Mouse (Mus musculus): ENCODE measurements around the gene Abr. TPM values are rescaled to one million over a fixed set of nuclear protein-coding genes. Genes with fewer than 3 reads are reported as not detected.

Abr gene
- total and polyA plus RNA-seq, 2 experiments from 2014 or later: 102 to 243 TPM

- ATAC-seq (ENCODE audit: low FRiP score) (no peak), DNase-seq (ENCODE audit: low spot score) (no peak)
- no peaks in the 10 kb centered on the region for H3K36me3 ChIP-seq (ENCODE audit: insufficient read depth, low read length)
- H3K4me3 ChIP-seq (ENCODE audit: low read depth, low read length): no peak overlapping the region
- WGBS: 73% methylated on average over 5 of the region's 5 CpGs
- no peaks in the 10 kb centered on the region for H3K27me3 ChIP-seq (ENCODE audit: insufficient read depth, low read length)
- no peaks in the 10 kb centered on the region for H3K4me1 ChIP-seq (ENCODE audit: insufficient read depth, low read length)
- no peaks in the 10 kb centered on the region for H3K9me3 ChIP-seq (ENCODE audit: low read length)
- TF ChIP-seq CTCF (IDR thresholded peaks at IDR 0.05): no peak
- H3K4me2 ChIP-seq (ENCODE audit: low read depth, low read length, poor library complexity, severe bottlenecking): no peak overlapping the region
- H3K9ac ChIP-seq (replicated peaks; ENCODE audit: low read length, poor library complexity, severe bottlenecking): no peak overlapping the region
- no peak overlapping the region for H3K27ac ChIP-seq (ENCODE audit: low read depth, low read length)
Observed at GRCm38 (mm10) chr11:76598757-76599156, 23.4 kb downstream of the Abr start.

DNA sequence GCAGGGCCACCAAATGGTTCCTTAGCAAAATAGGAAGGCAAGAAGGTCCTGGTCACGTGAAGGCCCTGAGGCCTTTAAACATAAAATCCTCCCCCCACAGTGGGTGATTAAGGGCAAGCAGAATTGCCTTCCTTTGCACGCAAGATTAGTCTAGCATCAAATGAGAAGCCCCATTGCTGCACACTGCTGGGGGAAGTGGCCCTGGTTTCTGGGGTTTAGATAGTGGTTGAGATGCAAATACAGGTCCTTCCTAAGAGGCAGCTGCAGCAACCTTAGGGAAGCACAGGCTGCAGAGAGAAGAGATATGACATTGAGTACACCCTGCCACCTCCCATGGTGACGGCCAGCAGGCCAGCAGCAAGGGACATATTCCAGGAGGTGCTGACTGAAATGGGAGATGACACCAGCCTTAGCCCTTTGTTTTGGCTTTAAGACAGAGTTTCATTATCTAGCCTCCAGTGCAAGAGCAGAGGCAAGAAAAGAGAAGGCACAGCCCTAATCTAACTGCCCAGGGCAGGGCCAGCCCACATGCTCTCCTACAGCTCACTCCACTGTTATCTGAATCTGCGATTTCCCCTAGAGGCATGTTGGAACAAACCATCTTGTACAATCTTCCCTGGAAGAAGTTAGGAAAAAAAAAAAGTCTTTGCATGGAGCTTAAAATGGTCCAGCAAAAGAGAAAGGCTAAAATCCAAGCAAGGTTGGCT is 28.3 kb downstream of the Abr start:
- no peak overlapping the region for H3K9ac ChIP-seq (replicated peaks; ENCODE audit: low read length, poor library complexity, severe bottlenecking)
- H3K27ac ChIP-seq (ENCODE audit: low read depth, low read length): no peak overlapping the region
- H3K36me3 ChIP-seq (ENCODE audit: insufficient read depth, low read length): no peaks in the 10 kb centered on the region
- TF ChIP-seq CTCF (IDR thresholded peaks at IDR 0.05): no peak
- H3K4me2 ChIP-seq (ENCODE audit: low read depth, low read length, poor library complexity, severe bottlenecking): no peak overlapping the region
- H3K27me3 ChIP-seq (ENCODE audit: insufficient read depth, low read length): no peaks in the 10 kb centered on the region
- DNase-seq (ENCODE audit: low spot score) (no peak), ATAC-seq (ENCODE audit: low FRiP score) (no peak)
- WGBS: 55% methylated on average over 4 of the region's 4 CpGs
- no peak overlapping the region for H3K4me3 ChIP-seq (ENCODE audit: low read depth, low read length)
- no peaks in the 10 kb centered on the region for H3K9me3 ChIP-seq (ENCODE audit: low read length)
- no peaks in the 10 kb centered on the region for H3K4me1 ChIP-seq (ENCODE audit: insufficient read depth, low read length)

GRCm38 (mm10) chr11:76589746-76590145 is 32.4 kb downstream of the Abr start:
- ATAC-seq (ENCODE audit: low FRiP score) (no peak), DNase-seq (ENCODE audit: low spot score) (no peak)
- Histone ChIP-seq H3K9me3 (ENCODE audit: low read length) (no peaks in the 10 kb centered on the region), H3K4me3 (ENCODE audit: low read depth, low read length) (no peak overlapping the region), H3K4me2 (ENCODE audit: low read depth, low read length, poor library complexity, severe bottlenecking) (no peak overlapping the region), H3K27ac (ENCODE audit: low read depth, low read length) (no peak overlapping the region), H3K4me1 (ENCODE audit: insufficient read depth, low read length) (no peaks in the 10 kb centered on the region), H3K36me3 (ENCODE audit: insufficient read depth, low read length) (no peaks in the 10 kb centered on the region), H3K9ac (replicated peaks; ENCODE audit: low read length, poor library complexity, severe bottlenecking) (no peak overlapping the region), H3K27me3 (ENCODE audit: insufficient read depth, low read length) (no peaks in the 10 kb centered on the region)
- no peak for TF ChIP-seq CTCF (IDR thresholded peaks at IDR 0.05)
- 89% methylated on average over 5 of the region's 5 CpGs for WGBS

GRCm38 (mm10) chr11:76588632-76589485 is 33.3 kb downstream of the Abr start:
- WGBS: 75% methylated on average over 10 of the region's 10 CpGs
- DNase-seq (ENCODE audit: low spot score) (no peak), ATAC-seq (ENCODE audit: low FRiP score) (no peak)
- H3K27me3 ChIP-seq (ENCODE audit: insufficient read depth, low read length): no peaks in the 10 kb centered on the region
- H3K4me2 ChIP-seq (ENCODE audit: low read depth, low read length, poor library complexity, severe bottlenecking): no peak overlapping the region
- H3K4me1 ChIP-seq (ENCODE audit: insufficient read depth, low read length): no peaks in the 10 kb centered on the region
- no peak overlapping the region for H3K4me3 ChIP-seq (ENCODE audit: low read depth, low read length)
- no peak for TF ChIP-seq CTCF (IDR thresholded peaks at IDR 0.05)
- H3K9me3 ChIP-seq (ENCODE audit: low read length): no peaks in the 10 kb centered on the region
- no peak overlapping the region for H3K27ac ChIP-seq (ENCODE audit: low read depth, low read length)
- no peaks in the 10 kb centered on the region for H3K36me3 ChIP-seq (ENCODE audit: insufficient read depth, low read length)
- no peak overlapping the region for H3K9ac ChIP-seq (replicated peaks; ENCODE audit: low read length, poor library complexity, severe bottlenecking)

- Histone ChIP-seq H3K36me3 (ENCODE audit: insufficient read depth, low read length) (no peaks in the 10 kb centered on the region), H3K27me3 (ENCODE audit: insufficient read depth, low read length) (no peaks in the 10 kb centered on the region), H3K9ac (replicated peaks; ENCODE audit: low read length, poor library complexity, severe bottlenecking) (no peak overlapping the region), H3K27ac (ENCODE audit: low read depth, low read length) (no peak overlapping the region), H3K9me3 (ENCODE audit: low read length) (no peaks in the 10 kb centered on the region), H3K4me3 (ENCODE audit: low read depth, low read length) (no peak overlapping the region), H3K4me2 (ENCODE audit: low read depth, low read length, poor library complexity, severe bottlenecking) (no peak overlapping the region), H3K4me1 (ENCODE audit: insufficient read depth, low read length) (no peaks in the 10 kb centered on the region)
- DNase-seq (ENCODE audit: low spot score): no peak
- 85% methylated on average over 2 of the region's 2 CpGs for WGBS
- ATAC-seq (ENCODE audit: low FRiP score): no peak
- TF ChIP-seq CTCF (IDR thresholded peaks at IDR 0.05): no peak
Observed at GRCm38 (mm10) chr11:76588032-76588431, 34.1 kb downstream of the Abr start.

GRCm38 (mm10) chr11:76587333-76587732 is 34.8 kb downstream of the Abr start:
- H3K36me3 ChIP-seq (ENCODE audit: insufficient read depth, low read length): no peaks in the 10 kb centered on the region
- ATAC-seq (ENCODE audit: low FRiP score): no peak
- no peak for DNase-seq (ENCODE audit: low spot score)
- H3K27me3 ChIP-seq (ENCODE audit: insufficient read depth, low read length): no peaks in the 10 kb centered on the region
- no peaks in the 10 kb centered on the region for H3K4me1 ChIP-seq (ENCODE audit: insufficient read depth, low read length)
- WGBS: 90% methylated on average over 1 of the region's 1 CpGs
- H3K9me3 ChIP-seq (ENCODE audit: low read length): no peaks in the 10 kb centered on the region
- H3K4me3 ChIP-seq (ENCODE audit: low read depth, low read length): no peak overlapping the region
- no peak overlapping the region for H3K27ac ChIP-seq (ENCODE audit: low read depth, low read length)
- no peak overlapping the region for H3K9ac ChIP-seq (replicated peaks; ENCODE audit: low read length, poor library complexity, severe bottlenecking)
- no peak overlapping the region for H3K4me2 ChIP-seq (ENCODE audit: low read depth, low read length, poor library complexity, severe bottlenecking)
- TF ChIP-seq CTCF (IDR thresholded peaks at IDR 0.05): peak; percentile 16; the same call in 1 of the 2 replicates

Data from midbrain, postnatal 0 days (tissue).